Mouse (Mus musculus) neural tube, embryonic 13.5 days (tissue): ENCODE measurements around the gene Morc1. TPM values are rescaled to one million over a fixed set of nuclear protein-coding genes. Genes with fewer than 3 reads are reported as not detected.

Experiments
- ATAC-seq: fragments of 200-750 bp; cut with Nextera tagmentation; 2 replicates; pipeline ENCODE4 v1.8.0; 2017; ENCODE audit warnings: low read depth, mild to moderate bottlenecking, moderate TSS enrichment, moderate library complexity
- H3K27ac ChIP-seq: fragments of 300-500 bp; sonication (generic); replicated peaks from 2 replicates; pipeline ENCODE4 v1.5.1; 2015; ENCODE audit warnings: moderate library complexity, mild to moderate bottlenecking, inconsistent platforms
- H3K27me3 ChIP-seq: fragments of 300-500 bp; sonication (generic); 2 replicates; pipeline ENCODE4 v1.6.1; 2015; ENCODE audit warnings: mild to moderate bottlenecking, inconsistent platforms
- H3K36me3 ChIP-seq: fragments of 300-500 bp; sonication (generic); 2 replicates; pipeline ENCODE4 v1.6.1; 2015; ENCODE audit warnings: mild to moderate bottlenecking, inconsistent platforms
- H3K4me1 ChIP-seq: fragments of 300-500 bp; sonication (generic); replicated peaks from 2 replicates; pipeline ENCODE4 v1.6.1; 2015; ENCODE audit warnings: inconsistent platforms
- H3K4me2 ChIP-seq: fragments of 300-500 bp; sonication (generic); 2 replicates; pipeline ENCODE4 v1.6.1; 2015; ENCODE audit warnings: inconsistent platforms, mild to moderate bottlenecking, moderate library complexity
- H3K4me3 ChIP-seq: fragments of 300-500 bp; sonication (generic); 2 replicates; pipeline ENCODE4 v1.5.1; 2015; ENCODE audit warnings: mild to moderate bottlenecking, inconsistent platforms
- H3K9ac ChIP-seq: fragments of 300-500 bp; sonication (generic); 2 replicates; pipeline ENCODE4 v1.6.1; 2015; ENCODE audit warnings: moderate library complexity, mild to moderate bottlenecking, inconsistent platforms
- H3K9me3 ChIP-seq: fragments of 300-500 bp; sonication (generic); 2 replicates; pipeline ENCODE4 v1.6.1; 2016; ENCODE audit warnings: inconsistent platforms
- WGBS: fragments of 180-500 bp; shearing (Covaris S2); methylation state at CpG from one replicate; pipeline ENCODE4 v1.1.7; 2015; 5-methylcytosine and 5-hydroxymethylcytosine counted together
- polyA plus RNA-seq: library from polyadenylated mRNA; unstranded; fragments of >200 nt; fragmentation: Nextera tagmentation; extraction: Ambion mirVana; gene quantifications from 2 replicates; pipeline ENCODE4 v1.2.1, GENCODE M21; 2015

Morc1 gene
- polyA plus RNA-seq, 1 experiment from 2014 or later, result 0.33 TPM

DNA sequence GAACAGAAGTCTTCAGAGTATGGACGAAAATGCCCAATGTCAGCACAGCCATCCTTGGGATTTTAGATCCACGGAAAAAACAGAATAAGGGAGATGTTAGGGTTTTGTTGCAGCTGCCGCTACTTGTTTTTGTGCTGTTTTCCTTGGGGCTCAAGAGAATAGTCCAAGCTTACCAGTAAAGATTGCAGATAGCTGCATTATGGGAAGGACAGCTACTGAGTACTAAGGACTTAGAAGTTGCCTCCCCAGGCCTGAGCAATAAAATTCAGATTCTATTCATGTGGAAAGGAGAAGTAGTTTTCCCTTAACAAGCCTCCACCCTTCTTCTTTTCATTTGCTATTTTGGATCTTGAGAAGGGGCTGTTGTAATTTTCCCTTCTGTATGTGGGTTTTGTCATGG, 177.2 kb downstream of the Morc1 start:
- no peak overlapping the region for H3K4me2 ChIP-seq
- no peak overlapping the region for H3K9ac ChIP-seq
- no peaks in the 10 kb centered on the region for H3K36me3 ChIP-seq
- 67% methylated on average over 3 of the region's 3 CpGs for WGBS
- no peak overlapping the region for H3K27ac ChIP-seq
- no peaks in the 10 kb centered on the region for H3K4me1 ChIP-seq
- H3K4me3 ChIP-seq, result no peak overlapping the region
- H3K9me3 ChIP-seq, result no peaks in the 10 kb centered on the region
- no peak for ATAC-seq
- H3K27me3 ChIP-seq, result no peaks in the 10 kb centered on the region

DNA sequence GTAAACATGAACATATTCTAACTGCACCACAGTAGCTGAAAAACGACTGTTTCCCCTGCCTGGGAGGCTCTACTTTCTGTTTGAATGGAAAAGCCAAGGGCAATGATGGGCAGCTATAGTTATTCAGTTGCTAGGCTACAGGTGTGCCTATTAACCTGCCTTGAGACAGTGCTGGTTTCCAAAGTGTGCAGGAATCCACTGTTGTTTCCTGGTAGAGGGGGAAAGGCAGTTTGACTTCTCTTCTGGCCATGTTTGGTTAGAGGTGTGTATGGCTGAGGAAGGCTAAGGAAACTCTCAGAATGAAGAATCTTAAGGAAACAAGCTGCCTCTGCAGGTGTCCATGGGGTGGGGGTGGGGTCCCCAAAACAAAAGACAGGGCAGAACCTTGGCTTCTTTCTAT, 179.8 kb downstream of the Morc1 start:
- Histone ChIP-seq H3K4me1 (no peaks in the 10 kb centered on the region), H3K27me3 (no peaks in the 10 kb centered on the region), H3K4me3 (no peak overlapping the region), H3K4me2 (no peak overlapping the region), H3K9me3 (no peaks in the 10 kb centered on the region), H3K27ac (no peak overlapping the region), H3K36me3 (no peaks in the 10 kb centered on the region), H3K9ac (no peak overlapping the region)
- WGBS, result 64% methylated on average over 1 of the region's 1 CpGs
- no peak for ATAC-seq

DNA sequence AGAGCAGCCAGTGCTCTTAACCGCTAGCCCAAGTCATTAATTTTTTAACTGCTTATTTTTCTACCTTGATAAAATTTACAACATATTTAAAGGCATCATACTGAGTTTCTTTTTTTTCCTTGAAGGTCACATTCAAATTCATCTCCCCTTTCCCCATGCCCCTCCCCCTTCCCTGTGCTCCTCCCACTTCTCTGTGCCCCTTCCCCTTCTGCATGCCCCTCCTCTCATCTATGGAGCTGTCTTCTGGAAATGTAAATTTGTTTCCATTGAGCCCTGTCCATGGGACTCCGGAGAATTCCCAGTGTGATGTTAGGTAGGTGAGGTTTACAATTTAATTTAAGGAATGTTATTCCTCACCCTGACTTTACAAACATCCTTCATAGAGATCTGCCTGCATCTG, 180.4 kb downstream of the Morc1 start:
- no peak for ATAC-seq
- Histone ChIP-seq H3K27ac (no peak overlapping the region), H3K9me3 (no peaks in the 10 kb centered on the region), H3K4me1 (no peaks in the 10 kb centered on the region), H3K36me3 (no peaks in the 10 kb centered on the region), H3K27me3 (no peaks in the 10 kb centered on the region), H3K4me2 (no peak overlapping the region), H3K4me3 (no peak overlapping the region), H3K9ac (no peak overlapping the region)
- WGBS, result 84% methylated on average over 2 of the region's 2 CpGs

DNA sequence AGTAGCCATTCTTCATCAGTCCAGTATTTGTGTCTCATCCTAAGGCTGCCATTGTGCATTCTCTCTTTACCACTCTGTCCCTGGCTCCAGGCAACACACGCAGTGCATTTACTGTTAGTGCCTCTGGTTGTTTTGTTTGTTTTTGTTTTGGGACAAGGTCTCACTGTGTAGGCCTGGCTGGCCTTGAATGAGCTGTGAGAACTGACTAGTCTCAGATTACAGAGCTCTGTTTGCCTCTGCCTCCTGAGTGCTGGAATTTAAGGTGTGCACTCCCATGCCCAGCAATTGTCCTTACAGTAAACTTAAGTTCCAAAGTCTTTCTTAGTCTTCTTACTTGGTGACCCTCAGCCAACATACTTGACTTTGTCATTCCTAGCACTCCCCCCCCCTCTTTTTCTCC, 182.7 kb downstream of the Morc1 start:
- Histone ChIP-seq H3K4me3 (no peak overlapping the region), H3K27ac (no peak overlapping the region), H3K4me1 (no peaks in the 10 kb centered on the region), H3K9ac (no peak overlapping the region), H3K9me3 (no peaks in the 10 kb centered on the region), H3K36me3 (no peaks in the 10 kb centered on the region), H3K4me2 (no peak overlapping the region), H3K27me3 (no peaks in the 10 kb centered on the region)
- no peak for ATAC-seq
- 30% methylated on average over 1 of the region's 1 CpGs for WGBS

DNA sequence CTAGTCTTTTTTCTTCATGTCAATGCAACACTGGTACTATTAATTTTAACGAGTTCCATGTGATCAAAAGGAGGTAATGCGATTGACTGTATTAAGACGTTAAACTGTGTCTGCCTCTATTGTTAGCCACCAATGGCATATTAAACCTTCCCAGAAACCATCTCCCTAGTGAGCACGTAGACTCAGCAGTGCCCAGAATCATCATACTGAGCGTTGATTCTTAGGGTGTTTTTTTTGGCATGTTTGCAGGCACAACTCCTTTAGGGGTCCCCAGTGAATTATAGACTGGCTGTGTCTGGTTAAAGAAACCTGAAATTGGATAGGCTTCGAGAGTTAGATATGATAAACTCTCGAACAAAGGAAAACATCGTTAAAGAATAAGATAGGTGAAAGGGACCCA, 189.5 kb downstream of the Morc1 start:
- Histone ChIP-seq H3K27ac (no peak overlapping the region), H3K36me3 (no peaks in the 10 kb centered on the region), H3K4me2 (no peak overlapping the region), H3K4me3 (no peak overlapping the region), H3K9ac (no peak overlapping the region), H3K4me1 (no peaks in the 10 kb centered on the region), H3K27me3 (no peaks in the 10 kb centered on the region), H3K9me3 (no peaks in the 10 kb centered on the region)
- 58% methylated on average over 8 of the region's 8 CpGs for WGBS
- ATAC-seq, result no peak

DNA sequence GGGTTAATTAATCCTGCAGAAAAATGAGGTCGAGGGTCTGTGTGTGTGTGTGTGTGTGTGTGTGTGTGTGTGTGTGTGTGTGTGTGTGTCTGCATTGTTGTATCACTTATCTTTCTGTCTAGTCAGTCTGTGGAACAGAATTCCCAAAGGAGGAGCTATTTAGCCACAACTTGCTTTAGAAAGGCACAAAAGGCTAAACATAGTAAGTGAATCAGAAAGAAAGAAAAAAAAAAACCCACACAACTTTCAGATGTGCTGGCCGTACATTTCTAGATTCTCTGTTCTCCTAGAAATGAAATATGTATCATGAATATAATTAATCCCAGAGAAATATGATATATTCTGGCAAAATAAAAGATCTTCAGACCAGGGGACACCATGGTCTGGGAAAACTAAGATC, 190.0 kb downstream of the Morc1 start:
- Histone ChIP-seq H3K4me2 (no peak overlapping the region), H3K9ac (no peak overlapping the region), H3K36me3 (no peaks in the 10 kb centered on the region), H3K4me3 (no peak overlapping the region), H3K27me3 (no peaks in the 10 kb centered on the region), H3K27ac (no peak overlapping the region), H3K9me3 (no peaks in the 10 kb centered on the region), H3K4me1 (no peaks in the 10 kb centered on the region)
- no peak for ATAC-seq
- WGBS, result 43% methylated on average over 2 of the region's 2 CpGs

DNA sequence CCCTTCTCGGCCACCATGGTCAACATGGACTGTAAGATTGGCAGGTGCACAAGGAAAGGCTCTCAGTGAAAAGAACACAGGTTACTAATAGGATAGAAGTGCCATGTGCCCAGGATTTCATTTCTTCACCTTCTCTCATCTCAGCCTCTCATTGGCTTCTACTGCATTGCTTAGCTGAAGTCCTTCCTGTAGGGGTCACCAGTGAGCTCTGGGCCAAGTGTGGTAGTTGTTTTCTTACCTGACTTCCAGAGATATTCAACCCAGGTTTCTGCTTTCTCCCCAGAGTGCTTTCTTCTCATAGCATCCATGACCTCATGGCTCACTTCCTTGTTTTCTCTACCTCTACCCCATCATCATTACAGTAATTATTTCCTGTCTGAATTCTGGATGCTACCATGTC, 192.4 kb downstream of the Morc1 start:
- no peaks in the 10 kb centered on the region for H3K4me1 ChIP-seq
- ATAC-seq, result no peak
- no peak overlapping the region for H3K27ac ChIP-seq
- H3K27me3 ChIP-seq, result no peaks in the 10 kb centered on the region
- no peaks in the 10 kb centered on the region for H3K9me3 ChIP-seq
- no peaks in the 10 kb centered on the region for H3K36me3 ChIP-seq
- 82% methylated on average over 1 of the region's 1 CpGs for WGBS
- H3K4me2 ChIP-seq, result no peak overlapping the region
- no peak overlapping the region for H3K9ac ChIP-seq
- H3K4me3 ChIP-seq, result no peak overlapping the region

DNA sequence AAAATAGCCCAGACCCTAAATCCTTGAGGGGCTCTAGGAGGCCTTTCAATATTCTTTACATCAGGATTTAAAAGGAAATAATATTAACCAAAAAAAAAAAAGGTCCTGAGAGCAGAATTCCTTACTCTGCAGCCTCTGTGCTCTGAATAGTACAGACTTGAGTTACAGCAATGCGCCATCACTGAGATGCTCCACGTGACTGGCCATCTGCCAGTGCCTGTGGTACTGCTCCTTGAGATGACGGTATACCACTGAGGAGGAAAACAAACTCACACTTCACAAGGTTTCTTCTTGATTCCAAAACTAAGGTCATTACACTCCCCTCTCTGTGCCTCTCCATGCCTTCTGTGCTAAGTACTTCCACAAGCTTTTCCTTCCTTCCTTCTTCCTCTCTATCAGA, 195.1 kb downstream of the Morc1 start:
- Histone ChIP-seq H3K9me3 (no peaks in the 10 kb centered on the region), H3K4me2 (no peak overlapping the region), H3K27ac (no peak overlapping the region), H3K4me3 (no peak overlapping the region), H3K36me3 (no peaks in the 10 kb centered on the region), H3K9ac (no peak overlapping the region), H3K27me3 (no peaks in the 10 kb centered on the region), H3K4me1 (0 out of 2 replicates have a peak, but pooled peaks cover 4% of the 10 kb centered on the region)
- ATAC-seq, result no peak
- 83% methylated on average over 3 of the region's 3 CpGs for WGBS

DNA sequence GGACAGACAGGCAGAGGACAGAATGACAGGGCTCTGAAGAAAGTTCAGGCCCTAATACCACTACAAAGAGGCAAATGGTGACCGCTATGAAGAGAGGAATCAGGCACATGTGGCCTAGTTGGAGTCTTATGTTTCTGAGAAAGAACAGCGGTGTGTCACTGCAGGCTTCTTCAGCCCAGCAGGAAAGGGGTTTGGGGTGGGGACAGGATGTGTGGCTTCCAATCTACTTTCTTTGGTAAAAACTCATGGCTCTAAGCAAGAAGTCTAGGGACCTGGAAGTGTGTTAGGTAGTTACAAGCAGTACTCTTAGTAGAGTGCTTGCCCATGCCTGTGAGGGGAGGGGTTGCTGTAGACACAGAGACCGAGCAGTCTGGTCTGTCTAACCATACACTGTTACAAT, 196.3 kb downstream of the Morc1 start:
- 93% methylated on average over 3 of the region's 3 CpGs for WGBS
- no peak overlapping the region for H3K27ac ChIP-seq
- ATAC-seq, result no peak

DNA sequence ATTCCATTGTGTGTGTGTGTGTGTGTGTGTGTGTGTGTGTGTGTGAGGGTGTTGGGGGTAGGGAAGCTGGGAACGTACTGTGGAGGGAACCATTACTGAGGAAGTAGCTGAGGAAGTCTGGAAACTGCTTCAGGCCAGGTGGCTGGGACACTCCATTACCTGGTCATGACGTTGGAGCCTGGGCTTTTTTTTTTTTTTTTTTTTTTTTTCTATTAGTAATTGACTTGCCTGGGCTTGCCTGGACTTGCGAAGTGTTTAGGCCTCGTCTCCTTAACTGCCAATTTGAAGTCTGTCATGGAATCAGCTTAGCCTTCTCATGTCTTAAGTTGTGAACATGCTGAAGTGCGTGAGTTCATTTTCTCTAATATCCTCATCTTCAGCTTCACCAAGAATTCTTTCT, 198.7 kb downstream of the Morc1 start:
- Histone ChIP-seq H3K9ac (no peak overlapping the region), H3K9me3 (no peaks in the 10 kb centered on the region), H3K36me3 (no peaks in the 10 kb centered on the region), H3K27ac (no peak overlapping the region), H3K4me2 (no peak overlapping the region), H3K4me3 (no peak overlapping the region), H3K4me1 (0 out of 2 replicates have a peak, but pooled peaks cover 4% of the 10 kb centered on the region), H3K27me3 (no peaks in the 10 kb centered on the region)
- WGBS, result 87% methylated on average over 5 of the region's 5 CpGs
- no peak for ATAC-seq

More for the DNA sequence above, 196.3 kb downstream of the Morc1 start:
- H3K4me3 ChIP-seq, result no peak overlapping the region
- no peak overlapping the region for H3K9ac ChIP-seq
- H3K4me1 ChIP-seq, result 0 out of 2 replicates have a peak, but pooled peaks cover 4% of the 10 kb centered on the region
- H3K4me2 ChIP-seq, result no peak overlapping the region
- no peaks in the 10 kb centered on the region for H3K27me3 ChIP-seq
- no peaks in the 10 kb centered on the region for H3K9me3 ChIP-seq
- no peaks in the 10 kb centered on the region for H3K36me3 ChIP-seq

DNA sequence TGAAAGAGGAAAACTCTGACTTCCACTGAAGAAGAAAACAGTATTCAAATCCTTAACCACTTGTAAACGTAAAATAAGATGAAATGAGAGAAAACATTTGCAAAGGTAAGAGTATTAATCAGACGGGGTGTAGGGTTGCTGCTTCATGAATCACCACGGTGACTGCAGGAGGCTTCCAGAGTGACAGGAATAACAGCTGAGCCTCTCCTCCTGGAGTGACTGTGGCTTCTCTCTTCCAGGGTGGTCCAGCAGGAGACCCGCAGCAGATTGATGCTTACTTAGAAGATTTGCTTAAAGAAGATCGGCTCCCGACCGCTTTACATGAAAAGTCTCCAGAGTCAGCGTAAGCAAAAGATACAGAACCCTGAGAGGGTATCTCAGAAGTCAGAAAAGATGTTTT, 199.4 kb downstream of the Morc1 start:
- Histone ChIP-seq H3K27ac (no peak overlapping the region), H3K4me1 (0 out of 2 replicates have a peak, but pooled peaks cover 4% of the 10 kb centered on the region), H3K4me2 (no peak overlapping the region), H3K4me3 (no peak overlapping the region), H3K9ac (no peak overlapping the region), H3K27me3 (no peaks in the 10 kb centered on the region), H3K9me3 (no peaks in the 10 kb centered on the region), H3K36me3 (no peaks in the 10 kb centered on the region)
- 48% methylated on average over 8 of the region's 8 CpGs for WGBS
- ATAC-seq, result no peak

DNA sequence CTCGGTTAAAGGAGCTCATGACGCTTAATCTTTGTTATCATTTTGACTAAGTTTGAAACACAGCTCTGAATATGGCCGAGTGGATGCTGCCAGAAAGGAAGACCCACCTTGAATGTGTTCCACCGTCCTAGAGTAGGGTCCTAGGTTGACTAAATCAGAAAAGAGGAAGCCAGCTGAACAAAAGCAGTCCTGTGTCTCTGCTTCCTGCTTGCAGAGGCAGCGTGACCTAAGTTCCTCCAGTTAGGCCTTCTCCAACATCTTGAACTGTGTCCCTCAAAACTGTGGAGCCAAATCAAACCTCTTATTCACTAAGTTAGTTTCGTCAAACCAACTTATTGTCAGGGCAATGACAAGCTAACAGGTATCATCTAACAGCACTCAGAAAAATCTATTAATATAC, 201.3 kb downstream of the Morc1 start:
- 0 out of 2 replicates have a peak, but pooled peaks cover 4% of the 10 kb centered on the region for H3K4me1 ChIP-seq
- no peak for ATAC-seq
- no peaks in the 10 kb centered on the region for H3K9me3 ChIP-seq
- H3K27me3 ChIP-seq, result no peaks in the 10 kb centered on the region
- H3K4me3 ChIP-seq, result no peak overlapping the region
- H3K27ac ChIP-seq, result no peak overlapping the region
- WGBS, result 94% methylated on average over 6 of the region's 6 CpGs
- no peak overlapping the region for H3K4me2 ChIP-seq
- H3K36me3 ChIP-seq, result no peaks in the 10 kb centered on the region
- H3K9ac ChIP-seq, result no peak overlapping the region

DNA sequence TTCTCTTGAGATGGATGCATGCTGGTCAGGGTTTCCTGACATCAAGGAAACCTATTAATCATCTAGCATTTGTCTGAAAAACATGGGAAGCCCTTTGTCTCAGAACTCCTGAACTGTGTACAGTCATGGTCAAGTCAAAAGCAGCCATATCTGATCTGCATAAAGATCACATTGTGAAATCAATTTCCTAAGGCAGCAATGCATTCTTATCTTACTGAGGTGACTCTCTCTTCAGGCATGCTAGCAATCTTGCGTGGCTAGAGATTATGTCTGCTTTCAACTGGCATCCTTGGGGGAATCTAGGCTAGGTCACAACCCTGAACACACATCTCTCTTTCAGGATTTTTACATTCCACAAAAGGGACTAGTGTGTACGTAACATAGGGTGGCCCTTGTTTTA, 215.2 kb downstream of the Morc1 start:
- no peak for ATAC-seq
- H3K9me3 ChIP-seq, result no peaks in the 10 kb centered on the region
- H3K4me2 ChIP-seq, result no peak overlapping the region
- no peaks in the 10 kb centered on the region for H3K4me1 ChIP-seq
- no peak overlapping the region for H3K27ac ChIP-seq
- H3K9ac ChIP-seq, result no peak overlapping the region
- H3K36me3 ChIP-seq, result no peaks in the 10 kb centered on the region
- H3K27me3 ChIP-seq, result no peaks in the 10 kb centered on the region
- WGBS, result 77% methylated on average over 2 of the region's 2 CpGs
- H3K4me3 ChIP-seq, result no peak overlapping the region
